Mouse (Mus musculus): ENCODE data around the gene Col18a1.

DNA sequence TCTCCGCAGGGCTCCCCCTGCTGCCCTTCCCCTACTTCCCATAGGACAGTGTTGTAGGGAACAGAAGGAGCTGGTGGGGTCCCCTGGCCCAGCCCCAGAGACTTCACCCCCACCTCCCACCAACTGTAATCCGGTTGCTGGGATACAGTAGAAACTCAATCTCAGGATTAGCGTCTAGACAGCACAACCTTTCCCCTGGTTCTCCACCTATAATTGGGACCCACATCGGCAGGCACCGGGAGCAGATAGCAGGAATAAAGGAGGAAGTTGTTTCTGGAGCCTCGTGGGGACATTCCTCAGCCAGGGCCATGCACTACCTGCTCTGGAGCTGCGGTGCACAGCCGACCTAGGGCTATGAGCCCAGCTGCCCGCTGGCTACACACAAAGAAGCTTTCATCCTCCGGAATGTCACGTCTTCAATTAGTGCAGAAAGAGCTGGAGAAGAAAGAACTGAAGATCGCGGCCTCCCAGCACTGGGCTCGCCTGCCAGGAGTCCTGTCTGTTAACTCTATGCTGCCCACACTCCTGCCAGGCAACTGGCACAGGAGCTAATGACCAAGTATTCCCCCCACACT is 15.3 kb downstream of the Col18a1 start:
- no peak for TF ChIP-seq CTCF (IDR thresholded peaks at IDR 0.05; ENCODE audit: extremely low read depth, insufficient read length, insufficient replicate concordance, low read depth, low read length)
- TF ChIP-seq POLR2A (IDR thresholded peaks at IDR 0.05; ENCODE audit: low read depth, low read length): no peak

Measured in small intestine, adult 2 months (tissue).